Mouse (Mus musculus): ENCODE data around the gene Pim3. TPM values are rescaled to one million over a fixed set of nuclear protein-coding genes. Genes with fewer than 3 reads are reported as not detected.
A peak's percentile ranks its signal among the peaks of the same experiment; 100 is the strongest.

Gene Pim3
- polyA plus RNA-seq, 1 experiment from 2014 or later, result 69.2 TPM

DNA sequence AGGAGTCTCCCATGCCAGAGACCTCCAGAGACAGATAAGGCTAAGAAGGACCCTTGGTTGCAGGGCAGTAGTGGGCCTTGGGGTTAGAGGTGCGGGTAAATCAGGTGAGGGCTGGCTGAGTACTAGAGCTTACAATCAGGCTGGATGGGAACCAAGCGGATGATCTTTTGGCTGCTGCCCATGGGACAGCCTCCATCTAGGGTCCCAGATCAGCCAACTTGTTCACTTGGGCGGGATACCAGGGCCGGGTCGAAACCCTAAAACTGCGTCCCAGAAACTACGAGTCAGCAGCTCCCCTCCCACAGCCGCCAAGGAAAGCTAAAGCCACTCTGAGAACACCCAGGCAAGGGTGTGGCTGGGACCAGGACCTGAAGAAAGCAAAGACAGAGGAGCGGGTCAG lies 8.9 kb upstream of the Pim3 start:
- peaks cover 14% of the 10 kb centered on the region for H3K4me1 ChIP-seq (replicated peaks)
- H3K4me3 ChIP-seq, result no peak overlapping the region
- H3K9me3 ChIP-seq, result no peaks in the 10 kb centered on the region
- no peaks in the 10 kb centered on the region for H3K27me3 ChIP-seq
- no peak for ATAC-seq (ENCODE audit: low FRiP score, low read depth)
- H3K4me2 ChIP-seq, result no peak overlapping the region
- H3K36me3 ChIP-seq, result no peaks in the 10 kb centered on the region
- 90% methylated on average over 9 of the region's 9 CpGs for WGBS
- H3K27ac ChIP-seq (replicated peaks), result no peak overlapping the region
- no peak overlapping the region for H3K9ac ChIP-seq

GRCm38 (mm10) chr15:88854119-88854968 lies 7.6 kb upstream of the Pim3 start:
- Histone ChIP-seq H3K27me3 (no peaks in the 10 kb centered on the region), H3K9me3 (no peaks in the 10 kb centered on the region), H3K4me1 (replicated peaks) (peaks cover 14% of the 10 kb centered on the region), H3K27ac (replicated peaks) (0 out of 2 replicates have a peak overlapping the region, but pooled peaks have one; percentile 18), H3K4me2 (no peak overlapping the region), H3K4me3 (no peak overlapping the region), H3K36me3 (no peaks in the 10 kb centered on the region), H3K9ac (no peak overlapping the region)
- WGBS, result 47% methylated on average over 6 of the region's 6 CpGs
- no peak for ATAC-seq (ENCODE audit: low FRiP score, low read depth)

DNA sequence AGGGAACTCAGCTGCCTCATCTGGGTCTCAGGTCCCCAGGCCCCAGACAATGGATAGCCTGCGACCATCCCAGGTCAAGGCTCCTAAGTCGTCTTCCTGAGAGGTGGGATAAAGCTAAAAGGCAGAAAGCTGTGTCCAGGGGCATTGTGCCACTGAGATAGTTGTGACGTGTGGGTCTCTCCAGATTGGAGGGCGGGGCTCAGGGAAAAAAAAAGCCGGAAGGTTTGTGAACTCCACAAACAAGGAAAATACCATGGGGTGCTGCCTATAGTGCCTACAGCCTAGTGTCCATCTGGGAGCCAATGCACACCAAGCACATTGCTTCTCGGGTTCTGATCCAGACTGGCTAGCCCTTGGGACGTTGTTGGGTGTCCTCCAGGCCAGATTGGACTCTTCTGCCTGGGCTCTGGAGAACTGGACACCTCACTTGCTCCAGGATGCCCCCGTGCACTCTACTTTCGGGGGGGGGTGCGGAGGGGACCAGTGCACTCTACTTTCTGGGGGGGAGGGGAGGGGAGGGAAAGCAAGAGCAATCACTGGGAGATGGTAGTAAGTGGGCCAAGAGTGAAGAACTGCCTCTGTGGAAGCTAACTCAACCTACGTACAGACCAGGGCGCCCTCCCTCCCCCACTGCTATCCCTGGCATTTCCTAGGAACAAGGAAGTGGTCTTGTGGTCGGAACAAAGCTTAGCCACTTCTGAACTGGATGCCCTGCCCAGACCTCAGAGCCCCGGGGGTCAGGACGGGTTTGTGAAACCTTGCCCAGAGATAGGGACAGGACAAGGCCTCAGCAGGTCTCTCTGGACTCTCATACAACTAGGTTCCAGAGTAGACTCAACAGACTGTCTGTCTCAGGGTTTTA lies 6.8 kb upstream of the Pim3 start:
- Histone ChIP-seq H3K4me3 (no peak overlapping the region), H3K4me1 (replicated peaks) (peaks cover 9% of the 10 kb centered on the region), H3K4me2 (no peak overlapping the region), H3K36me3 (no peaks in the 10 kb centered on the region), H3K27me3 (no peaks in the 10 kb centered on the region), H3K9ac (no peak overlapping the region), H3K9me3 (no peaks in the 10 kb centered on the region), H3K27ac (replicated peaks) (no peak overlapping the region)
- WGBS, result 81% methylated on average over 15 of the region's 15 CpGs
- ATAC-seq (ENCODE audit: low FRiP score, low read depth), result no peak

DNA sequence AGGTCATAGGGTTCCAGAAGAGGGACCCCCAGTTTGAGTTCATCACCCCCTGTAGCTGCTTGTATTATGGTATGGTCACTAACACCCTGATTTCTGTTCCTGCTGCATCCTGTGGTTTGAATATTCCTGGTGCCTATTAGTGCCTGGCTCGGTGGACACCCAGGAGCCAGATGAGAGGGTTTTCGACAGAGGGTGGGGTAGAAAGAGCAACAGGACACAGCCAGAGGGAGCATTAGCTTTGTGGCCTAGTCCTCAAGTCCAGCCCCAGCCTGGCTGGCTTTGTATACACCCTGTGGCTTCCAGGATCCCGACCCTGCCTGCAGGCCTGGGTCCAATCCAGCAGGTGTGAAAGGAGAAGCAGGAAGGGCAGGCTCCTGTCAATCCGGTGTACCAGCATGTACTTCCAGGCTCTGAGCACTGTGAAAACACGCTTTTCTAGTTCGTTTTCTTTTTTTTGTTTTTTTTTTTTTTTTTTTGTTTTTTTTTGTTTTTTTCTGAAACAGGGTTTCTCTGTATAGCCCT lies 6.0 kb upstream of the Pim3 start:
- no peak for ATAC-seq (ENCODE audit: low FRiP score, low read depth)
- WGBS, result 85% methylated on average over 6 of the region's 6 CpGs

GRCm38 (mm10) chr15:88856613-88857012 lies 5.4 kb upstream of the Pim3 start:
- no peak overlapping the region for H3K4me3 ChIP-seq
- no peak overlapping the region for H3K4me2 ChIP-seq
- WGBS, result 84% methylated on average over 5 of the region's 5 CpGs
- H3K9me3 ChIP-seq, result no peaks in the 10 kb centered on the region
- no peaks in the 10 kb centered on the region for H3K36me3 ChIP-seq
- H3K9ac ChIP-seq, result no peak overlapping the region
- no peak for ATAC-seq (ENCODE audit: low FRiP score, low read depth)
- H3K4me1 ChIP-seq (replicated peaks), result peaks cover 8% of the 10 kb centered on the region
- H3K27ac ChIP-seq (replicated peaks), result no peak overlapping the region
- H3K27me3 ChIP-seq, result no peaks in the 10 kb centered on the region

More for the DNA sequence above, 6.0 kb upstream of the Pim3 start:
- H3K4me2 ChIP-seq, result no peak overlapping the region
- H3K27me3 ChIP-seq, result no peaks in the 10 kb centered on the region
- H3K9ac ChIP-seq, result no peak overlapping the region
- H3K4me1 ChIP-seq (replicated peaks), result peaks cover 4% of the 10 kb centered on the region; the same call in 1 of the 2 replicates
- no peak overlapping the region for H3K27ac ChIP-seq (replicated peaks)
- H3K9me3 ChIP-seq, result no peaks in the 10 kb centered on the region
- no peak overlapping the region for H3K4me3 ChIP-seq
- no peaks in the 10 kb centered on the region for H3K36me3 ChIP-seq

- H3K4me1 ChIP-seq (replicated peaks), result peaks cover 10% of the 10 kb centered on the region
- no peak overlapping the region for H3K9ac ChIP-seq
- H3K4me3 ChIP-seq, result no peak overlapping the region
- WGBS, result 95% methylated on average over 7 of the region's 7 CpGs
- ATAC-seq (ENCODE audit: low FRiP score, low read depth), result no peak
- H3K27me3 ChIP-seq, result no peaks in the 10 kb centered on the region
- no peak overlapping the region for H3K4me2 ChIP-seq
- no peak overlapping the region for H3K27ac ChIP-seq (replicated peaks)
- no peaks in the 10 kb centered on the region for H3K9me3 ChIP-seq
- no peaks in the 10 kb centered on the region for H3K36me3 ChIP-seq
Measured at GRCm38 (mm10) chr15:88857361-88857760, 4.6 kb upstream of the Pim3 start.

- H3K9me3 ChIP-seq, result no peaks in the 10 kb centered on the region
- H3K4me2 ChIP-seq, result no peak overlapping the region
- ATAC-seq (ENCODE audit: low FRiP score, low read depth), result no peak
- H3K27ac ChIP-seq (replicated peaks), result no peak overlapping the region
- H3K4me3 ChIP-seq, result no peak overlapping the region
- peaks cover 10% of the 10 kb centered on the region for H3K4me1 ChIP-seq (replicated peaks)
- no peaks in the 10 kb centered on the region for H3K27me3 ChIP-seq
- 93% methylated on average over 3 of the region's 3 CpGs for WGBS
- no peaks in the 10 kb centered on the region for H3K36me3 ChIP-seq
- H3K9ac ChIP-seq, result no peak overlapping the region
Measured at GRCm38 (mm10) chr15:88858141-88858541, 3.8 kb upstream of the Pim3 start.

- H3K4me2 ChIP-seq, result no peak overlapping the region
- H3K27me3 ChIP-seq, result no peaks in the 10 kb centered on the region
- H3K9me3 ChIP-seq, result no peaks in the 10 kb centered on the region
- H3K4me3 ChIP-seq, result no peak overlapping the region
- H3K36me3 ChIP-seq, result no peaks in the 10 kb centered on the region
- H3K4me1 ChIP-seq (replicated peaks), result peaks cover 10% of the 10 kb centered on the region
- no peak overlapping the region for H3K27ac ChIP-seq (replicated peaks)
- no peak for ATAC-seq (ENCODE audit: low FRiP score, low read depth)
- WGBS, result 87% methylated on average over 2 of the region's 2 CpGs
- no peak overlapping the region for H3K9ac ChIP-seq
Measured at GRCm38 (mm10) chr15:88858707-88859106, 3.3 kb upstream of the Pim3 start.

- Histone ChIP-seq H3K4me2 (no peak overlapping the region), H3K4me3 (no peak overlapping the region), H3K27me3 (no peaks in the 10 kb centered on the region), H3K9ac (no peak overlapping the region), H3K27ac (replicated peaks) (no peak overlapping the region), H3K9me3 (no peaks in the 10 kb centered on the region), H3K4me1 (replicated peaks) (peaks cover 16% of the 10 kb centered on the region), H3K36me3 (no peaks in the 10 kb centered on the region)
- 68% methylated on average over 8 of the region's 8 CpGs for WGBS
- ATAC-seq (ENCODE audit: low FRiP score, low read depth), result no peak
Measured at GRCm38 (mm10) chr15:88859206-88859970, 2.6 kb upstream of the Pim3 start.

DNA sequence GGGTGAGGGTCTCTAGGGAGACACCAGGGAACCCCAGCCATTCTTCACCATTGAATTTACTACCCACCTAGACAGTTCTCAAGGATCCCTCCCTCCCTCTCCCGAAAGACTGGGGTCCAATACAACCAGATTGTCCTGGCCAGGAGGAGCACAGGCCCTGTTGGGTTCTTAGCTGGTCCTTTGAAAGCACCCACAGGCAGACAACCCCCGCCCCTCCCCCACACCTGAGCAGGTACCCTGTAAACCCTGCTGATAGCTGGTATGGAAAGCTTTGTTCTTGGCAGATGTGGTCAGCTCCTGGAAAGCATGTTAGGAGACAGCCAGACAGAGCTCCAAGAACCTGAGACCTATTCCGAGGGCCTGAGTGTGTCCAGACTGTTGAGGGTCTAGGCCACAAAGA lies 1.2 kb upstream of the Pim3 start:
- Histone ChIP-seq H3K4me2 (no peak overlapping the region), H3K27me3 (no peaks in the 10 kb centered on the region), H3K36me3 (peaks cover 12% of the 10 kb centered on the region), H3K4me3 (no peak overlapping the region), H3K27ac (replicated peaks) (no peak overlapping the region), H3K9me3 (no peaks in the 10 kb centered on the region), H3K9ac (no peak overlapping the region), H3K4me1 (replicated peaks) (peaks cover 25% of the 10 kb centered on the region)
- ATAC-seq (ENCODE audit: low FRiP score, low read depth), result no peak
- WGBS, result 93% methylated on average over 3 of the region's 3 CpGs

GRCm38 (mm10) chr15:88862881-88863694 lies 1.1 kb downstream of the Pim3 start:
- Histone ChIP-seq H3K36me3 (peaks cover 25% of the 10 kb centered on the region), H3K9me3 (no peaks in the 10 kb centered on the region), H3K27me3 (no peaks in the 10 kb centered on the region), H3K4me2 (peak overlapping the region; percentile 89), H3K27ac (replicated peaks) (peak overlapping the region; percentile 99), H3K9ac (peak overlapping the region; percentile 90), H3K4me1 (replicated peaks) (peaks cover 30% of the 10 kb centered on the region), H3K4me3 (peak overlapping the region; percentile 83)
- ATAC-seq (ENCODE audit: low FRiP score, low read depth), result no peak; the same call in none of the 2 replicates
- WGBS, result under 1% methylated on average over 94 of the region's 98 CpGs
